Mouse (Mus musculus): ENCODE results near the gene Orai3. TPM values are rescaled to one million over a fixed set of nuclear protein-coding genes. Genes with fewer than 3 reads are reported as not detected.

Orai3 gene
- total and polyA plus RNA-seq, 3 experiments: 10.3 to 16.9 (median 11.6) TPM

DNA sequence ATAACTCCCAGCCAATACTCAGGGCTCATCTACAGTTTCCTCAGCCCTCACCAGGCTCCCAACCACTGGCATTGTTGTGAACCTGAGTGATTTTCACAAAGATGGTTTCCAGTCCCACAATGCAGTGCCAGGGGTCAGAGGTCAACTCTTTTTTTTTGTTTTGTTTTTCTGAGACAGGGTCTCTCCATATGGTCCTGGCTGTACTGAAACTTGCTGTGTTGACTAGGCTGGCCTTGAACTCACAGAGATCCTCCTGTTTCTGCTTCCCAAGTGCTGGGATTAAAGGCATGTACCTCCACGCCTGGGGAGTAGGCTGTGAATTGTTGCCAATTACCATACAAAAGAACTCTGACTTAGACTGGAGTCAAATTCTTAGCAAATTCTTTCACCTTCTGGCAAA is 40.2 kb downstream of the Orai3 start:
- H3K9me3 ChIP-seq (replicated peaks; ENCODE audit: low read length): no peaks in the 10 kb centered on the region
- DNase-seq (ENCODE audit: extremely low read depth): no peak
- no peak overlapping the region for H3K4me2 ChIP-seq (ENCODE audit: insufficient read depth, low read depth, poor library complexity, severe bottlenecking)
- H3K36me3 ChIP-seq (replicated peaks in 1 of 2; ENCODE audit: control insufficient read depth in 1 of 2, insufficient read depth in 1 of 2, low read length in 1 of 2): no peaks in the 10 kb centered on the region
- no peak overlapping the region for H3K4me3 ChIP-seq (replicated peaks in 1 of 3; ENCODE audit: low read depth in 2 of 3, low read length in 2 of 3, poor library complexity in 1 of 3)
- no peak overlapping the region for H3K9ac ChIP-seq (ENCODE audit: insufficient read depth, low read depth)
- TF ChIP-seq USF2 (conservative IDR thresholded peaks at IDR 0.05; ENCODE audit: low read depth, low read length) (no peak), TBP (conservative IDR thresholded peaks at IDR 0.05; ENCODE audit: low read depth, low read length) (no peak), EP300 (IDR thresholded peaks at IDR 0.05; ENCODE audit: low read length) (no peak), RAD21 (IDR thresholded peaks at IDR 0.05; ENCODE audit: low read depth, low read length) (no peak), MAZ (IDR thresholded peaks at IDR 0.05; ENCODE audit: low read depth, low read length) (no peak), ZNF384 (IDR thresholded peaks at IDR 0.05; ENCODE audit: low read depth, low read length) (no peak), ZC3H11A (IDR thresholded peaks at IDR 0.05; ENCODE audit: low read depth, low read length) (no peak), MYC (IDR thresholded peaks at IDR 0.05; ENCODE audit: low read depth, low read length) (no peak), ZMIZ1 (IDR thresholded peaks at IDR 0.05; ENCODE audit: low read depth, low read length) (no peak), MAFK (IDR thresholded peaks at IDR 0.05; ENCODE audit: insufficient replicate concordance, low read length) (no peak), GABPA (IDR thresholded peaks at IDR 0.05; ENCODE audit: insufficient replicate concordance, low read depth, low read length) (no peak), TCF12 (IDR thresholded peaks at IDR 0.05; ENCODE audit: low read depth, low read length) (no peak), ETS1 (conservative IDR thresholded peaks at IDR 0.05; ENCODE audit: low read depth, low read length) (no peak), SMC3 (IDR thresholded peaks at IDR 0.05; ENCODE audit: low read depth, low read length) (no peak), POLR2A (IDR thresholded peaks at IDR 0.05; ENCODE audit: low read depth, low read length) (no peak), JUND (conservative IDR thresholded peaks at IDR 0.05; ENCODE audit: low read depth, low read length) (no peak), BHLHE40 (IDR thresholded peaks at IDR 0.05; ENCODE audit: low read depth, low read length) (no peak), KAT2A (IDR thresholded peaks at IDR 0.05; ENCODE audit: insufficient replicate concordance, low read length) (no peak), IRF4 (IDR thresholded peaks at IDR 0.05; ENCODE audit: low read depth, low read length) (no peak)
- no peaks in the 10 kb centered on the region for H3K27me3 ChIP-seq (replicated peaks)
- in situ Hi-C loops (cut with MboI; ENCODE audit: low pct_ligation_motif_present, low pct_unique_long_range_greater_than_20kb, low sequenced_read_pairs): no loop called here
- H3K27ac ChIP-seq (ENCODE audit: insufficient read depth, low read depth): no peak overlapping the region
- H3K79me2 ChIP-seq (replicated peaks; ENCODE audit: control insufficient read depth, extremely low read depth, insufficient read depth, poor library complexity, severe bottlenecking): no peaks in the 10 kb centered on the region
- dilution Hi-C loops (cut with MboI; ENCODE audit: extremely low pct_ligation_motif_present, extremely low pct_unique_long_range_greater_than_20kb, low sequenced_read_pairs): no loop called here
- H3K4me1 ChIP-seq (ENCODE audit: control insufficient read depth in 1 of 2, insufficient read depth in 2 of 2): peaks cover 2 to 9% of the 10 kb centered on the region in 2 experiments; a peak in 3 of 4 replicates

DNA sequence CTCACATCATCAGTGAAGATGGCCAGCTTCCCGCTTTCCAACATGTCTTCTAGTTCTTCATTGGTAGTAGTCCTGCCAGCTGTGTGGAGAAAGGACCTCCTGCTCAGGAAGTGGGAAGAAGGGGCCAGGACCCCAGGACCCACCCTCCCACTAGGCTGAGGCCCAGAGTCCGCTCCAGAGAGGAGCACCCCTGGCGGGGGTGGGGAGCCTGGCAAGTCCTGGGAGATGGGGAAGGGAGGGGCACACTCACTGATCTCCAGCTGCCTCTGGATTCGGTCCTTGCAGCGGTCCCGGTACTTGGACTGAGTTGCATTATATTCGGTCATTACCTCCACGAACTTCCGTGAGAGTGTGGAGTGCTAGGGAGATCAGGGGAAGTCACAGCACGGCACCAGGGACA is 41.0 kb downstream of the Orai3 start:
- Histone ChIP-seq H3K27me3 (replicated peaks) (no peaks in the 10 kb centered on the region), H3K27ac (ENCODE audit: insufficient read depth, low read depth) (no peak overlapping the region), H3K9ac (ENCODE audit: insufficient read depth, low read depth) (no peak overlapping the region), H3K4me2 (ENCODE audit: insufficient read depth, low read depth, poor library complexity, severe bottlenecking) (no peak overlapping the region), H3K79me2 (replicated peaks; ENCODE audit: control insufficient read depth, extremely low read depth, insufficient read depth, poor library complexity, severe bottlenecking) (no peaks in the 10 kb centered on the region), H3K4me3 (replicated peaks in 1 of 3; ENCODE audit: low read depth in 2 of 3, low read length in 2 of 3, poor library complexity in 1 of 3) (no peak overlapping the region), H3K36me3 (replicated peaks in 1 of 2; ENCODE audit: control insufficient read depth in 1 of 2, insufficient read depth in 1 of 2, low read length in 1 of 2) (no peaks in the 10 kb centered on the region), H3K4me1 (ENCODE audit: control insufficient read depth in 1 of 2, insufficient read depth in 2 of 2) (peaks cover 2 to 14% of the 10 kb centered on the region in 2 experiments; a peak in 3 of 4 replicates), H3K9me3 (replicated peaks; ENCODE audit: low read length) (no peaks in the 10 kb centered on the region)
- dilution Hi-C loops (cut with MboI; ENCODE audit: extremely low pct_ligation_motif_present, extremely low pct_unique_long_range_greater_than_20kb, low sequenced_read_pairs) (no loop called here), in situ Hi-C loops (cut with MboI; ENCODE audit: low pct_ligation_motif_present, low pct_unique_long_range_greater_than_20kb, low sequenced_read_pairs) (no loop called here)
- TF ChIP-seq GABPA (IDR thresholded peaks at IDR 0.05; ENCODE audit: insufficient replicate concordance, low read depth, low read length): no peak
- TF ChIP-seq PAX5 (IDR thresholded peaks at IDR 0.05; ENCODE audit: low read length): no peak
- DNase-seq (ENCODE audit: extremely low read depth): no peak

All from CH12.LX (cell line).